Mouse (Mus musculus): ENCODE results near the gene Tmem45a.
A peak's percentile ranks its signal among the peaks of the same experiment; 100 is the strongest.

Tmem45a gene

DNA sequence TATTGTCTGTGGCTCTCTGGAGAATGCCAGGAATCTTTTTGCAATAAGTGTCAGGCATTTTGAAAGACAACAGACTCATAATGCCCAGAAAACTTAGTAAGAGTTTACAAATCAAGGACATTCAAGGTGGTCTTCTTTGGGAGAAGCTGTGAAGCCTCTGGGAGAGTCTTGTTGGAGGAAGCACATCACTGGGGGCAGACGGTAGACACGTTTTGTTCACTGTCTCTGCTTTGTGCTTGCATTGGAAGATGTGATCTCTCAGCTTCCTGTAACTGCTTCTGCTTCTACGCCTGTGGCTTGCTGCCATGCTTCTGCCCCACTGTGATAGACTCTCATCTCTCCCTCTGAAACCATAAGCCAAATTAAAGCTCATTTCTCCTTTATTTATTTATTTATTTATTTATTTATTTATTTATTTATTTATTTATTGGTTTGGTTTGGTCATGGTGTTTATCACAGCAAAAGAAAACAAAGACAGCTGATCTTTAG lies 86.4 kb downstream of the Tmem45a start:
- no peak for ATAC-seq (ENCODE audit: insufficient number of reproducible peaks, low FRiP score, low TSS enrichment)

DNA sequence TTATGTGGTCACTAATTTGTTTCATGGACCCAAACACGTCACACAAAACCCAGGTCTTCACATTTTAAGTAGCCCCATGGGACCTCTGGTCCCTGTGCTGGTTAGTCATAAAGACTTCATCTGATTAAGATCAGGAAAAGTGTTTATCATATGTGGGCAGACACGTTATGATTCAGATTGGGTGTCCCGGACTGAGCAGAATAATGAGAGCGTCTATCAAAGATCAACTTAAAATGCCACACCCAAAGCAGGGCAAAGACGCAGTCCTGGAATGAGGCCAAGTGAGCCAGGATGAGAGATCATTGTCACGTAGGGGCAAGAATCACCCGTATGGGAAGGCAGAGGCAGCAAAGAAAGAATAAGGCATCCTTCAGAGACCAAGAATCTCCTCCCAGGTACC lies 87.1 kb downstream of the Tmem45a start:
- ATAC-seq (ENCODE audit: insufficient number of reproducible peaks, low FRiP score, low TSS enrichment): no peak

DNA sequence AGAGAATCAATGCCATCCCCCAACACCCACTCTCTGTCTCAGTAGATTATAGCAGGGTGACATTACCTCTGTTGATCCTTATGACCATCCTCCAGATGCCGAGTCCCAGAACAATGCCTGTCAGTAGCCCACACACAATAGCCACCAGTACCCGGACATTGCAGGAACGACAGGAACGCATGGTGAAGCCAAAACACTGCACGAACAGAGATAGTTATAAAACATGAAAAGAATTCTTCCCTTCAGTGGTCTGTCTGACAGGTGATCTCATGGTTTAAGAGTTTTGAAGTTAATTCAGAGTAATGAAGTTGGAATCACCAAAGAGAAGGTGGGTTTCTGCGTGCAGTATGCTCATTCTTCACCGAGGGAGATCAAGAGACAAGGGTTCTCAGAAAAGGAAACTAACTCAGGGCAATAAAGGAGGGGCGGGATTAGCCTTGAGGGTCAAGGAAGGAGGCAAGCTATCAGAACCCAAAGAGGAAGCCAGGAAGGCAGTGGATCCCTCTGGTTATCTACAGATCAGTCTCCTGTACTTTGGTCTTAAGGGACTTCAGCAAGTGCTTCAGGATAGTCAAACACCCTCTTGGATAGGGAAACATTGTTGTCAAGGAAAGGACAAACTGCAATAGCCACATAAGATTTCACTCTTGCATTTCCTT lies 90.4 kb downstream of the Tmem45a start, which contains the start of gene Adgrg7:
Gene Adgrg7 (minus strand): TSS at position 375 of the 659 bp plus-strand sequence.
- no peak for ATAC-seq (ENCODE audit: insufficient number of reproducible peaks, low FRiP score, low TSS enrichment)

DNA sequence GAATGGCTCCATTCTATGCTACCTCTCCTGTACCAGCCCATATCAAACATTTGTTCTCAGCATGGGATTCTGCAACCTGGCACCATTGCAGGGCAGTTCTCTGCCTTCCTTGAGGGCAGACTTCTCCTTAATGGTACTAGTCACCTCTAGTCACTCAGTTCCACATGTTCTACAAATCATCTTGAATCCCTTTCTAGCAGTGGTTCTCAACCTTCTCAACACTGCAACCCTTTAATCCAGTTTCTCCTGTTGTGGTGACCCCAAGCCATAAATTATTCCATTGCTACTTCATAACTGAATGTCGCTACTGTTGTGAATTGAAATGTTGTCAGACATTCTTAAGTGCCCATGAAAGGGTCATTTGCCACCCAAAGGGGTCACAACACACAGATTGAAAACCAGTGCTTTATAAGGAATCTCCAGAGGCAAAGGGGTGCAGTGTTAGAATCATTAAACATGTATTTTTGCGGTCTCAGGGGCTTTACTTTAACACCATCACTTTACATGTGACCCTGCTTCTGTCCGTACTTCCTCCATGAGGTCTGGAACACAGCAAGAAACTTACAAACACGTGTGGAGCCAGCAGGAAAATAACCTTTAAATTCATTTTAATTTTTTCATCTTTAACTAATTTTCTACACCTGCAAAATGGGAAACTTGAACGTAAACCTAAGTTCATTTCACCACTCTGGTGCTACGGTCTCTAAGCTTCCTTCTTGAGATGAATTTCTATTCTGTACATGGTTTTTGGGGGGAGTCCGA lies 91.4 kb downstream of the Tmem45a start:
- ATAC-seq (ENCODE audit: insufficient number of reproducible peaks, low FRiP score, low TSS enrichment): no peak

DNA sequence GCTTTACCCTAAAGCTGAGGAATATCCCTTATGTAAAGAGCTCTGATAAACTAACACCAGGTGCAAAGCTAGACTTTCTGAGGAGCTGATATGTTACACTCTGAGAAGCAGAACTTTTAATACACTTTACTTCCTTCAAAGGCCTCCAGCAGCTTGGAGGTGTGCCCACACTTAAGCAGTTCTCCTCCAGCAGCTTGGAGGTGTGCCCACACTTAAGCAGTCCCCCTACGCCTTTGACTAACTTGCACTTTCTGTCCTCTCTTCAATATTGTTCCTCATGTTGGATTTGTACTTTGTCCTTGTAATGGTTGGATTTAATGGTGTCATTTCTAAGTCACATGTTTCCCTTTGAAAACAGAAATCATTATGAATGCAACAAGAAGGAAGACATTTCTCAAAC lies 92.2 kb downstream of the Tmem45a start:
- no peak for ATAC-seq (ENCODE audit: insufficient number of reproducible peaks, low FRiP score, low TSS enrichment)

DNA sequence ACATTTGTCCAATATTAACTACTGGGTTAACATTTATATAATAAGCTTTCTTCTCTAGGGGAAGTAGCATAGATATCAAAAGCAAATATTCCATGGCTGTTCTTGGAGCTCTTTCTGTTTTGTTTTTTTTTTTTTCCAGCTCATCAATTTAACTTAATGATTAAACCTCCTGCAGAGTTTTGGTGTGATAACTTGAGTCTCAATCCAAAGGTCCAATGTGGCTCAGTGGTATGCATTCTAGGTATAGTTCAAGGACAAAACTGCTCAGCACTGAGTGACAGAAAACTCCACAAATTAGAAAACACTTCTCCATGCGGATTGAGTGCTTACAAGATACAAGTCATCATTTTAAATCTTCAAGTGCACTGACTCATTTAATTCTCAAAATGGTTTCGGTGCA lies 100.0 kb downstream of the Tmem45a start:
- no peak for ATAC-seq (ENCODE audit: insufficient number of reproducible peaks, low FRiP score, low TSS enrichment)

DNA sequence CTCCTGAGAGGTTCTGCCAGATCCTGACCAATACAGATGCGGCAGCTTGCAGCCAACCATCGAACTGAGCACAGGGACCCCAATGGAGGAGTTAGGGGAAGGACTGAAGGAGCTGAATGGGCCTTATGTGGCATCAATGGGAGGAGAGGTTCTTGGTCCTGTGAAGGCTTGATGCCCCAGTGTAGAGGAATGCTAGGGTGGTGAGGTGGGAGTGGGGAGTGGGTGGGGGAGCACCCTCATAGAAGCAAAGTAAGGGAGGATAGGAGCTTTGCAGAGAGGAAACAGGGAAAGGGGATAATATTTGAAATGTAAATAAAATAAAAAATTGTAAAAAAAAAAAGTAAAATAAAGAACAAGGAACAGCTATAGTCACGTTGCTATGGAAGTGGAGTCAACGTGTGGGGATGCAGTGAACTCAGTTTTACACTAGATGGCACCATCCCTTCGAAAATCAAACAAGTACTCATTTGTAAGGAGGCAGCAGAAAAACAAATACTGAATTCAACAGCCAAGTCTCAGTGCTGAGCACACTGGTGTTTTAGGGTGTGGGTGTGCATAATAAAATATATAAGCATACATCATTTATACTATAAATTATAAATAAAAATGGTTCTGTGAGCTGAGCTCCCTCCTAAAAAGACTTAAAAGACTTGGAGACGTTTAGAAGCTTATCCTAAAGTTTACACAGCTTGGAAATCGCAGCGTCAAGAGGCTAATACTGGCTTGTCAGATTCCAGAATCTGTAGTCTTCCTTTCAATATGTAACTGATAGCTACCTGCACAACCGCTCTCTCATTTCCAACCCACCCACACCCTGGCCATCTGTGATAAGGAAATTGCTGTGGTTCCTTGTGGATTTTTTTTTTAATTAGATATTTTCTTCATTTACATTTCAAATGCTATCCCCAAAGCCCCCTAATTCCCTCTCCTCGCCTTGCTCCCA lies 114.5 kb downstream of the Tmem45a start:
- peak; percentile 66; the same call in 1 of the 2 replicates for ATAC-seq (ENCODE audit: insufficient number of reproducible peaks, low FRiP score, low TSS enrichment)
